Mouse (Mus musculus): ENCODE measurements around the gene Cdc34b.
A peak's percentile ranks its signal among the peaks of the same experiment; 100 is the strongest.

Gene Cdc34b

DNA sequence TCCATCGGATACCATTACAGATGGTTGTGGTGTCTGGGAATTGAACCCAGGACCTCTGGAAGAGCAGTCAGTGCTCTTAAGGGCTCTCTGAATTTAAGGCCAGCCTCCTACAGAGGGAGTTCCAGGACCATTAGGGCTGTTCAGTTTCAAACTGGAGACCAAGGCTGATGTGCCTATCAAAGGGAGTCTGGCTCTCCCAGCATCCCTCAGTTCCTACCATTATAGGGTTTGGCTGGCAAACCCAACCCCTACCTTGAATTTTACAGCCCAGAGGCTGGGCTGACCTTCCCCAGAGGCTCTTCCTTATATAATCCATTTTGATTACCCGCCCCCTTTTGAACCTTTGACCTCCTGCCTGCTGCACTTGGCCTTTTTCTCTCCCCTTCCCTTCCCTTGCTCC lies 5.8 kb upstream of the Cdc34b start:
- no peak for DNase-seq (ENCODE audit: low spot score)

GRCm38 (mm10) chr11:94752946-94753713 lies 11.5 kb downstream of the Cdc34b start:
- no peak for DNase-seq (ENCODE audit: low spot score)

DNA sequence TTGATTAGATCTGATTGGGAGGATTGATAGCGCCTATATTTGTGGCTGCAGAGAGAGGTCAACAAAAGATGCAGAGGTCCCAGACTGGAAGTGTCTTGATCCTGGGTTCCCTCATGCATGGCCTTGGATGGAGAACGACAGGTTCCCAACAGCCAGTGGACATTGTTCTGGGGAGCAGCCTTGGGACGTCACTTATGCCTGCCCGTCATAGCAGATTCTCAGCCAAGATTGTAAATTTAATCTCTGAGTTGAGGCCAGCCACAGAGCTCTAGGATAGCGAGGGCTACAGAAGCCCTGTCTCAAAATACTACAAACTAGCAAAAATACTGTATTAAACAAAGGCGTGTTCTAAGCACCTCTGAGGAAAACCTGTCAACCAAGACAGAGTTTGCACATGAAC lies 18.3 kb downstream of the Cdc34b start:
- no peak for DNase-seq (ENCODE audit: low spot score)

- no peak for DNase-seq (ENCODE audit: low spot score)
These were observed 18.8 kb downstream of the Cdc34b start for GRCm38 (mm10) chr11:94760364-94760763.

GRCm38 (mm10) chr11:94760799-94761198 lies 19.2 kb downstream of the Cdc34b start:
- no peak for DNase-seq (ENCODE audit: low spot score)

DNA sequence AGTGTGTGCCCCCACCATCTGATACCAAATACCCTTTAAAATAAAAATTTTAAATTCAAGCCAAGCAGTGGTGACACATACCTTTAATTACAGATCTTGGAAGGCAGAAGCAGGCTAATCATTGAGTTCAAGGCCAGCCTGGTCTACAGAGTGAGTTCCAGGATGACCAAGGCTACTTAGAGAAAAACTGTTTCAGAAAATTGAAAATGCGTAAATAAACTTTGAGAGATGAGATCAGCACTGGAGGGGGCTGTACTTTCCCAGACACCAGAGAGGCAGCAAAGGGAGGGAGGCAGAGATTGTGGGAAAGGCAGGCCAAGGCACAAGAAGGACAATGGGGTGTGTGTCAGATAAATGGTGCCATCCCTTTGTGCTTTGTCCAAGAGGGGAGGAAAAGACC lies 20.7 kb downstream of the Cdc34b start:
- DNase-seq (ENCODE audit: low spot score), result no peak

- DNase-seq (ENCODE audit: low spot score), result no peak
These were observed 21.2 kb downstream of the Cdc34b start for GRCm38 (mm10) chr11:94762775-94763174.

DNA sequence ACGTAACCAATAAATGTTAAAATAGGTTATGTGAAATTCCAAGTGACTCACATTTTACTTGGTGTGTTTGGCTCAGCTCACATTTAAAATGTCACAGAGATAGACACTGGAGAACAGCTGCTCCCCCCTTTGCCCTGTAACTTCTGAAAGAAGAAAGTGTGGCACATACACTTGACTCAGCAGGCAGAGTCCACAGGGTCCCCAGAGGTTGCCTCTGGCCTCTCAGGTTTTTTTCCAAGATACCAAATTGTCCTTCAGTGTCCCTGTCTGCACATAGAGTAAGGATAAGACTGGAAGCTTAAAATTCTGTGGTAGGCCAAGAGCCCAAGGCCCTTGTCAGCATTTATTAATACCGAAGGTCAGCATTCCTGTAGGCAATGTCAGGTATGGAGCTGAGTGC lies 25.7 kb downstream of the Cdc34b start:
- no peak for DNase-seq (ENCODE audit: low spot score)

GRCm38 (mm10) chr11:94772363-94773055 lies 30.9 kb downstream of the Cdc34b start:
- no peak for DNase-seq (ENCODE audit: low spot score)

- no peak for DNase-seq (ENCODE audit: low spot score)
These were observed 32.3 kb downstream of the Cdc34b start for GRCm38 (mm10) chr11:94773851-94774250.

GRCm38 (mm10) chr11:94774887-94775497 lies 33.4 kb downstream of the Cdc34b start:
- no peak for DNase-seq (ENCODE audit: low spot score)

- DNase-seq (ENCODE audit: low spot score), result no peak
These were observed 41.0 kb downstream of the Cdc34b start, which contains the start of gene Tmem92 for GRCm38 (mm10) chr11:94782603-94783002. TSS of gene Tmem92 (minus strand) at chr11:94782703.

GRCm38 (mm10) chr11:94785247-94785646 lies 43.7 kb downstream of the Cdc34b start:
- DNase-seq (ENCODE audit: low spot score), result peak; percentile 10

GRCm38 (mm10) chr11:94791700-94792099 lies 50.1 kb downstream of the Cdc34b start:
- no peak for DNase-seq (ENCODE audit: low spot score)

All from left cerebral cortex, adult 11 months (tissue).